Mouse (Mus musculus) CH12F3 (cell line): ENCODE data around the gene Colq.

Source experiments
- in situ Hi-C: fragments of 300-500 bp; cut with MboI; formaldehyde crosslinking; loops from 2 replicates; pipeline ENCODE4 v1.14.3; 2020; ENCODE audit warnings: low sequenced_read_pairs

The Colq gene

DNA sequence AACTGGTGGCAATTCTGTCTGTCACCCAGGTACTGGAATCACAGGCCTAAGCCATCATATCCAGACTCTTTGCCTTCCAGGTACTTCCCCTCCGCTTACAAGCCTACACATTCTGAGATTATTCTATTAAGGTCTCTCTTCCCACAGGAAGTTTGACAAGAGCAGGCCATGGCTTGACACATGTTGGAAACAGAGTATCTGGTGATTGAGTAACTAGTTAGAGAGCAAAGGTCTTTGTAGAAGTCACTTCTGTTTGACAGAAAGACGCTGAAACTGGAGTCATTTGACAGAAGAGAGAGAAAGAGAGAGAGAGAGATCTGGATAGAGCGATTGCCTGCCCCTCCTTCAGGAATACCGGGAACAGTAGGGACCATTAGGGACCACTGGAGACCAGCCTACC is 60.3 kb downstream of the Colq start:
- in situ Hi-C loops: no loop called here

DNA sequence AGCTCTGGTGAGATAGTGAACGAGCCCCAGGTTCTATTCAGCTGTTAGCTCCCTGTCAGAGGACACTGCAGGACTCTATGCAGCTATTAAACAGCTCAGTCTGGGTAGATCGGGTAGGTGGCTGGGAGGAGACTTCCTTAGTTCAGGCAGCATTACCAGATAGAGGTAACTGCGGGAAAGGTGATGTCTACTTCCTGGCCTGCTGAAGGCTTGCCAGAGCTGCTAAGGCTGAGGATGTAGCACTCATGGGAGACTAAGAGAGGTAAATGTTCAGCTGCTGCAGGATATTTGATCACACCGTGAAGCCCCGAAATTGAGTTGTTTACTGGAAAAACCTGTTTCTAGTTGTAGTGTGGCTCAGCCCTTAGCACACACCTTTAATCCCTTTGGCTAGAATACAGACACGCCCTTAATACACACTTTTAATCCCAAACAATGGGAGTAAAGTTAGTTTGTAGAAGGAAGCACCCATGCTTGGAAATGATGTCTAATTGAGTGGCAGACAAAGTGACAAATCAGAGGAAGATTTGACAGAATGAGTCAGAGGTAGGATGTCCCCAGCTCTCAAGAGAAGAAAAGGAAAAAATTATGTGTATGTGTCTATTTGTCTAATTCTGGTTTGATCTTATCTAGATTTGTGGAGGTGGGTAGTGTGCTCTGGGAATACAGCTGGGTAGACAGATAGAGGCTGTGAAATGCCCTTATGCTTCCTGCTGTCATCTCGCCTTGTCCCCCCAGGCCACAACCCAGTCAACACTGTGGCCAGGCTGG is 65.9 kb downstream of the Colq start:
- in situ Hi-C loops: no loop called here

- in situ Hi-C loops: loop anchor here (5.0 kb wide), 1 partner anchor 86 kb away; no protein-coding TSS in a partner anchor
These were observed 69.8 kb downstream of the Colq start for GRCm38 (mm10) chr14:31521318-31521717.

- in situ Hi-C loops: no loop called here
These were observed 72.0 kb downstream of the Colq start for GRCm38 (mm10) chr14:31519165-31519564.

- in situ Hi-C loops: no loop called here
These were observed 75.2 kb downstream of the Colq start for GRCm38 (mm10) chr14:31515895-31516294.

- in situ Hi-C loops: no loop called here
These were observed 80.8 kb downstream of the Colq start for GRCm38 (mm10) chr14:31510322-31510721.

GRCm38 (mm10) chr14:31509911-31510310 is 81.2 kb downstream of the Colq start:
- in situ Hi-C loops: no loop called here

DNA sequence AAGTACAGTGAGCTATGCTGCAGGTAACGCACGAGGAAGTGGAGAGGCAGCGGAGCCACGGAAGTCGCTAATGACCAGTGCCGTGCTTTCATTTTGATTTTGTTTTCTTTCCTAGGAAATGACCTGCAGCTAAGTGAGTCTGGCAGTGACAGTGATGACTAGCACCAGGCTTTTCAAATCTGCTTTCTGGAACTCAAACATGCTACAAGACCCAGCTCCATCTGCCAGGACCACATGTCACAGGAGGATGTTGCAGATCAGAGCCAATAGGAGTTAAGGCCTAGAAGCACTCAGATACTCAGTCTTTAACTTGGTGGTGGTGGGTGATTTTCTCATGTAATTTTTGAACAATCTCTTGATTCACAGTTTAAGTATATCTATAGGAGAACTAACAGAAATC is 84.7 kb downstream of the Colq start:
- in situ Hi-C loops: no loop called here

DNA sequence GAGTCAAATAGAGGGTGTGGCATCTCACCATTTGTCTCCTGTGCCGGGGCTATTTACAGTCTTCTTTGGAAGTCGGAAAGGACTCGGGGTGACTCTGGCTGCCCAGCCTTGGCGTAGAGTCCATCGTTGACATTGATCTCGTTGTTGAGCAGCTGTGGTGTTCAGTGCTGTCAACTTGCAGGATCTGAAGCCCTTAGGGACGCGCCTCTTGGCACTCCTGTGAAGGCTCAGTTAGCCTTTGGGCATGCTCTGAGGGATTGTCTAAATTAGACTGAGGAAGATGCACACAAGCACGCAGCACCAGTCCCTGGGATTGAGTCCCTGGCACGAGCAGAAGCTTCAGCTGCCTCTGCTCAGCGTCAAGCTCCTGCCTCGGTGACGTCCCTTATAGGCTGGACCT is 87.7 kb downstream of the Colq start:
- in situ Hi-C loops: no loop called here

GRCm38 (mm10) chr14:31499526-31499925 is 91.6 kb downstream of the Colq start:
- in situ Hi-C loops: no loop called here

- in situ Hi-C loops: no loop called here
These were observed 94.9 kb downstream of the Colq start for GRCm38 (mm10) chr14:31496241-31496646.

DNA sequence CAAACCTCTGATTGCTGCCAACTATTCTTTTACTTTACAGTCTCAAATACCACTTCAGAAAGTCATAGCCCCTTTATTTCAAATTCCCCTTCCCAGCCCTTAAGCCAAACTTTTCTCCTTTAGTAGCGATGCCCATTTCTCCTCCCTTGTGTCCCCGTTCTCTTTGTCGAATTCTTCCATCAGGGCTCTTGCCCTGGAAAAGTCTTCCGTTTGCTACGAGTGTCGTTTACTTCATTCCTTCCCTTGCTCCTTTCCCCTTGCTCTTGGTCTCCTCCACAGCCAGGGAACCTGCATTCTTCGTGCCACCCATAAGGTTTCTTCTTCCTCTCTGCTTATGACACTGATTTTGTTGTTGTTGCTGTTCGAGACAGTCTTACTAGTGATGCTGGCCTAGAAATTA is 95.6 kb downstream of the Colq start:
- in situ Hi-C loops: no loop called here

DNA sequence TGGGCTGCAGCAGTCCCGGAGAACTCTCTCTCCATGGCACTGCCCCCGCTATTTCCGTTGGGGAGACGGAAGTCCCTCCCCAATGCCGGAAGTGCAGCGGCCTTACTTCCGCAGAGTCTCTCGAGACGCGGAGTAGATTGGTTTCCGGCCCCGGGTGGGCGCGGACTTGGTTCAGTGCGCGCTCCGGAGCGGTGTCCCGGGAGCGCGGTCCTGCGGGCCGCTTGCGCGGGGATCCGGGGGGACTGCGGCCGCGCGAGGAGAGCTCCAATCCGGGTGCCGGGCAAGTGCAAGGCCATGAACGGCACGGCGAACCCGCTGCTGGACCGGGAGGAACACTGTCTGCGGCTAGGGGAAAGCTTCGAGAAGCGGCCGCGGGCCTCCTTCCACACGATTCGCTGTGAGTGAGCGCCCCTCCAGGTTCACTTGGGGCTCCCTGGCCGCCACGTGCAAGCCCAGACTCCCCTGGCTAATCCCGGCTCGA is 96.1 kb downstream of the Colq start, which contains the start of gene Mettl6:
Gene Mettl6, minus strand, starts transcription at position 66 of the 481 bp plus-strand sequence.
- in situ Hi-C loops: no loop called here

- in situ Hi-C loops: no loop called here
These were observed 96.7 kb downstream of the Colq start, which contains the start of gene Eaf1 for GRCm38 (mm10) chr14:31494349-31494974. Gene Eaf1 (plus strand): TSS chr14:31494399.

DNA sequence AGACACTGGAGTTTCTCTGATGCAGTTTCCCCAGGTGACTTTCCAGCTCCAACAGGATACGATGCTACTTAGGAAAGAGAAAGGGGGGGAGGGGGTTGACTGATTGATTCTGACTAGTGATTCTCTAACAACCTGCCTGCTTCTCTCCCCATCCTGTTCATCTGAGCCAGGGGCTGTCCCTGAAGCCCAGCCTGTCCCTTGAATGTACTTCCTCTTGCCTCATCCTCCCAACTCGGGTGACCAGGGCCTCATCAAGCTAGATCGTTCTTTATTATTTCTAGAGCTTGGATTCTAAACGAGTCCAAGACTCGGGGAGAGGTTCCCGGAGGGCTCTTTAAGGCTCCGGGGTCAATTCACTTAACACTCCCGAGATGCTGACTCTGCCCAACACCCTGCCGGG is 97.2 kb downstream of the Colq start:
- in situ Hi-C loops: no loop called here

DNA sequence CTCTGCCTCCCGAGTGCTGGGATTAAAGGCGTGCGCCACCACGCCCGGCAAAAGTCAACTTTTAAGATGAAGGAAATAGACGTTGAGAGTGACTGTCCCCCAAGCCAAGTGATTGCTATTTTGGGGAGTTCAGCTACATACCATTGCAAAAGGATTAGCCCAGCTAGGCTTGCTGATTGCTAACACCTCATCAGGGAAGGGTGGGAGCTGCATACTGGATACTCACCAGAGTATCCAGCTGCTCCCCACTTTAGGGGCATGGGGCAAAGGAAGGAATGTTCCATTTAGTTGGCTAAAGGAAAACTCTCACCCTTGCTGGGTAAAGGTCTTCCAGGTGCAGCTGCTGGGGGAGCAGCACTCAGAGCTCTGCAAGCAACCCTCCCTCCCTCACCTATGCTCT is 103.1 kb downstream of the Colq start:
- in situ Hi-C loops: loop anchor here (10.0 kb wide), 1 partner anchor 57 kb away; no protein-coding TSS in a partner anchor

DNA sequence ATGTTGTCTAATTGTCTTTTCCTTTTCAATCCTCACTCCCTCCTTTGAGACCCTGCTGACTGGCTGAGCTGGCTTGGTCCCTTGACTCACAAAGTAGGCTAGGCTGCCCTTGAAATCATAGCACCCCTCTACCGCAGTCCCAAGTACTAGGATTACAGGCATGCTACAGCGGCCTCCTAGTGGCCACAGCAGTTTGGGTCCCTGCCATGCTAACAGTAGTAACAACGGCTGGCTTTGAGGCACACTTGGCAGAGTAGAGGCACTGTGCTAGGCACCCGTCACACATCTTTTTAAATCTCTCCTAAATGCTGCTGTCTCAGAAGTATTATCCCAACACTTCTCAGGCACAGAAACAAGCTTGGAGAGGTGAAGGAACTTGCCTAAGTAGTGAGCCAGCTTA is 104.7 kb downstream of the Colq start:
- in situ Hi-C loops: loop anchor here (10.0 kb wide), 1 partner anchor 58 kb away; no protein-coding TSS in a partner anchor

- in situ Hi-C loops: loop anchor here (10.0 kb wide), 1 partner anchor 62 kb away; no protein-coding TSS in a partner anchor
These were observed 108.7 kb downstream of the Colq start for GRCm38 (mm10) chr14:31482417-31482816.

DNA sequence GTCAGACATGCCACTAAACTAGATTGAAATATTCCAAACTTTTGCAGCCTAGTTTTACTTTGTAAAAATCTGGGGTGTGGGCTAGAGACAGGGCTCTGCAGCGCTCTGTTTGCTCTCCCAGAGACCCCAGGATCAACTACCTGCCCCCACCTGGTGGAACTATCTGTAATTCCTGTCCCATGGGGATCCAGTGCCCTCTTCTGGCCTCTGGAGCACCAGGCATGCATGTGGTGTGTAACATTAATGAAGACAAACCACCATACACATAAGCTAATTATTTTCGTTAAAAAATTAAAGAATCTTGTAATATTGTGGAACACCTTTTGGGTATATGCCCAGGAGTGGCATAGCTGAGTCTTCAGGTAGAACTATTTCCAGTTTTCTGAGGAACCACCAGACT is 117.8 kb downstream of the Colq start:
- in situ Hi-C loops: no loop called here
